Mouse (Mus musculus): ENCODE measurements around the gene Itpkb. TPM values are rescaled to one million over a fixed set of nuclear protein-coding genes. Genes with fewer than 3 reads are reported as not detected.

The Itpkb gene
- polyA plus RNA-seq, 1 experiment from 2014 or later = 8.3 TPM

- peak overlapping the region; percentile 79 for H3K4me3 ChIP-seq (ENCODE audit: low read length)
- peak overlapping the region; percentile 91 for H3K4me2 ChIP-seq (replicated peaks; ENCODE audit: low read depth, low read length)
- H3K36me3 ChIP-seq (ENCODE audit: insufficient read depth, low read length) = peaks cover 8% of the 10 kb centered on the region
- peaks cover 58% of the 10 kb centered on the region for H3K4me1 ChIP-seq (ENCODE audit: insufficient read depth, low read length)
- no peaks in the 10 kb centered on the region for H3K27me3 ChIP-seq (ENCODE audit: insufficient read depth, low read length)
- 0 out of 2 replicates have a peak overlapping the region, but pooled peaks have one; percentile 22 for H3K9ac ChIP-seq (replicated peaks; ENCODE audit: low read length)
- WGBS = 56% methylated on average over 12 of the region's 12 CpGs
- no peak for ATAC-seq (ENCODE audit: low FRiP score, low TSS enrichment)
- H3K27ac ChIP-seq (ENCODE audit: low read length) = no peak overlapping the region
- no peaks in the 10 kb centered on the region for H3K9me3 ChIP-seq (ENCODE audit: low read length)
Measured at GRCm38 (mm10) chr1:180335513-180336375, 5.5 kb downstream of the Itpkb start.

GRCm38 (mm10) chr1:180338358-180338757 lies 8.1 kb downstream of the Itpkb start:
- H3K27ac ChIP-seq (ENCODE audit: low read length) = no peak overlapping the region
- no peak overlapping the region for H3K4me2 ChIP-seq (replicated peaks; ENCODE audit: low read depth, low read length)
- no peaks in the 10 kb centered on the region for H3K27me3 ChIP-seq (ENCODE audit: insufficient read depth, low read length)
- H3K4me3 ChIP-seq (ENCODE audit: low read length) = no peak overlapping the region
- H3K9me3 ChIP-seq (ENCODE audit: low read length) = no peaks in the 10 kb centered on the region
- no peak overlapping the region for H3K9ac ChIP-seq (replicated peaks; ENCODE audit: low read length)
- 78% methylated on average over 8 of the region's 8 CpGs for WGBS
- peaks cover 46% of the 10 kb centered on the region for H3K4me1 ChIP-seq (ENCODE audit: insufficient read depth, low read length)
- H3K36me3 ChIP-seq (ENCODE audit: insufficient read depth, low read length) = peaks cover 4% of the 10 kb centered on the region
- no peak for ATAC-seq (ENCODE audit: low FRiP score, low TSS enrichment)

GRCm38 (mm10) chr1:180339143-180339542 lies 8.9 kb downstream of the Itpkb start:
- no peak overlapping the region for H3K4me3 ChIP-seq (ENCODE audit: low read length)
- no peak overlapping the region for H3K27ac ChIP-seq (ENCODE audit: low read length)
- 68% methylated on average over 5 of the region's 5 CpGs for WGBS
- H3K9ac ChIP-seq (replicated peaks; ENCODE audit: low read length) = no peak overlapping the region
- no peaks in the 10 kb centered on the region for H3K9me3 ChIP-seq (ENCODE audit: low read length)
- no peaks in the 10 kb centered on the region for H3K27me3 ChIP-seq (ENCODE audit: insufficient read depth, low read length)
- peaks cover 46% of the 10 kb centered on the region for H3K4me1 ChIP-seq (ENCODE audit: insufficient read depth, low read length)
- no peak overlapping the region for H3K4me2 ChIP-seq (replicated peaks; ENCODE audit: low read depth, low read length)
- peaks cover 4% of the 10 kb centered on the region; the same call in 1 of the 2 replicates for H3K36me3 ChIP-seq (ENCODE audit: insufficient read depth, low read length)
- no peak for ATAC-seq (ENCODE audit: low FRiP score, low TSS enrichment)

GRCm38 (mm10) chr1:180342944-180343343 lies 12.7 kb downstream of the Itpkb start:
- Histone ChIP-seq H3K9me3 (ENCODE audit: low read length) (no peaks in the 10 kb centered on the region), H3K9ac (replicated peaks; ENCODE audit: low read length) (no peak overlapping the region), H3K4me1 (ENCODE audit: insufficient read depth, low read length) (peaks cover 46% of the 10 kb centered on the region), H3K4me2 (replicated peaks; ENCODE audit: low read depth, low read length) (no peak overlapping the region), H3K27ac (ENCODE audit: low read length) (no peak overlapping the region), H3K27me3 (ENCODE audit: insufficient read depth, low read length) (no peaks in the 10 kb centered on the region), H3K36me3 (ENCODE audit: insufficient read depth, low read length) (no peaks in the 10 kb centered on the region), H3K4me3 (ENCODE audit: low read length) (no peak overlapping the region)
- ATAC-seq (ENCODE audit: low FRiP score, low TSS enrichment) = no peak
- 73% methylated on average over 7 of the region's 7 CpGs for WGBS

GRCm38 (mm10) chr1:180343434-180344210 lies 13.3 kb downstream of the Itpkb start:
- H3K27me3 ChIP-seq (ENCODE audit: insufficient read depth, low read length) = no peaks in the 10 kb centered on the region
- H3K4me2 ChIP-seq (replicated peaks; ENCODE audit: low read depth, low read length) = no peak overlapping the region
- H3K4me1 ChIP-seq (ENCODE audit: insufficient read depth, low read length) = peaks cover 52% of the 10 kb centered on the region
- no peaks in the 10 kb centered on the region for H3K9me3 ChIP-seq (ENCODE audit: low read length)
- peak overlapping the region; percentile 17; the same call in 1 of the 2 replicates for H3K27ac ChIP-seq (ENCODE audit: low read length)
- WGBS = 28% methylated on average over 8 of the region's 8 CpGs
- peak; percentile 13; the same call in 1 of the 2 replicates for ATAC-seq (ENCODE audit: low FRiP score, low TSS enrichment)
- no peaks in the 10 kb centered on the region for H3K36me3 ChIP-seq (ENCODE audit: insufficient read depth, low read length)
- H3K9ac ChIP-seq (replicated peaks; ENCODE audit: low read length) = no peak overlapping the region
- no peak overlapping the region for H3K4me3 ChIP-seq (ENCODE audit: low read length)

GRCm38 (mm10) chr1:180345098-180345497 lies 14.8 kb downstream of the Itpkb start:
- Histone ChIP-seq H3K9ac (replicated peaks; ENCODE audit: low read length) (no peak overlapping the region), H3K4me2 (replicated peaks; ENCODE audit: low read depth, low read length) (no peak overlapping the region), H3K27ac (ENCODE audit: low read length) (no peak overlapping the region), H3K4me3 (ENCODE audit: low read length) (no peak overlapping the region), H3K36me3 (ENCODE audit: insufficient read depth, low read length) (no peaks in the 10 kb centered on the region), H3K9me3 (ENCODE audit: low read length) (no peaks in the 10 kb centered on the region), H3K4me1 (ENCODE audit: insufficient read depth, low read length) (peaks cover 47% of the 10 kb centered on the region), H3K27me3 (ENCODE audit: insufficient read depth, low read length) (no peaks in the 10 kb centered on the region)
- ATAC-seq (ENCODE audit: low FRiP score, low TSS enrichment) = no peak
- WGBS = 90% methylated on average over 5 of the region's 5 CpGs

- peaks cover 54% of the 10 kb centered on the region for H3K4me1 ChIP-seq (ENCODE audit: insufficient read depth, low read length)
- no peak overlapping the region for H3K4me2 ChIP-seq (replicated peaks; ENCODE audit: low read depth, low read length)
- no peak overlapping the region for H3K27ac ChIP-seq (ENCODE audit: low read length)
- H3K36me3 ChIP-seq (ENCODE audit: insufficient read depth, low read length) = no peaks in the 10 kb centered on the region
- WGBS = 36% methylated on average over 4 of the region's 4 CpGs
- H3K9ac ChIP-seq (replicated peaks; ENCODE audit: low read length) = no peak overlapping the region
- no peaks in the 10 kb centered on the region for H3K9me3 ChIP-seq (ENCODE audit: low read length)
- ATAC-seq (ENCODE audit: low FRiP score, low TSS enrichment) = no peak
- H3K27me3 ChIP-seq (ENCODE audit: insufficient read depth, low read length) = no peaks in the 10 kb centered on the region
- no peak overlapping the region for H3K4me3 ChIP-seq (ENCODE audit: low read length)
Measured at GRCm38 (mm10) chr1:180347059-180347458, 16.8 kb downstream of the Itpkb start.

GRCm38 (mm10) chr1:180347907-180348306 lies 17.6 kb downstream of the Itpkb start:
- no peaks in the 10 kb centered on the region for H3K9me3 ChIP-seq (ENCODE audit: low read length)
- WGBS = 51% methylated on average over 6 of the region's 6 CpGs
- H3K27ac ChIP-seq (ENCODE audit: low read length) = 0 out of 2 replicates have a peak overlapping the region, but pooled peaks have one; percentile 12
- no peak overlapping the region for H3K4me2 ChIP-seq (replicated peaks; ENCODE audit: low read depth, low read length)
- H3K36me3 ChIP-seq (ENCODE audit: insufficient read depth, low read length) = no peaks in the 10 kb centered on the region
- ATAC-seq (ENCODE audit: low FRiP score, low TSS enrichment) = no peak
- no peak overlapping the region for H3K9ac ChIP-seq (replicated peaks; ENCODE audit: low read length)
- no peak overlapping the region for H3K4me3 ChIP-seq (ENCODE audit: low read length)
- no peaks in the 10 kb centered on the region for H3K27me3 ChIP-seq (ENCODE audit: insufficient read depth, low read length)
- H3K4me1 ChIP-seq (ENCODE audit: insufficient read depth, low read length) = peaks cover 60% of the 10 kb centered on the region

- H3K4me1 ChIP-seq (ENCODE audit: insufficient read depth, low read length) = peaks cover 60% of the 10 kb centered on the region
- no peak overlapping the region for H3K27ac ChIP-seq (ENCODE audit: low read length)
- H3K4me2 ChIP-seq (replicated peaks; ENCODE audit: low read depth, low read length) = no peak overlapping the region
- no peak for ATAC-seq (ENCODE audit: low FRiP score, low TSS enrichment)
- H3K9me3 ChIP-seq (ENCODE audit: low read length) = no peaks in the 10 kb centered on the region
- no peaks in the 10 kb centered on the region for H3K27me3 ChIP-seq (ENCODE audit: insufficient read depth, low read length)
- H3K9ac ChIP-seq (replicated peaks; ENCODE audit: low read length) = no peak overlapping the region
- 0 out of 2 replicates have a peak, but pooled peaks cover 2% of the 10 kb centered on the region for H3K36me3 ChIP-seq (ENCODE audit: insufficient read depth, low read length)
- H3K4me3 ChIP-seq (ENCODE audit: low read length) = no peak overlapping the region
Measured at GRCm38 (mm10) chr1:180349090-180349489, 18.8 kb downstream of the Itpkb start.
